Mouse (Mus musculus) cortical plate, adult 2 months (tissue): ENCODE data around the gene St8sia1.

Experiments used
- CTCF ChIP-seq: fragments of 200-500 bp; IDR thresholded peaks from 2 replicates; pipeline ENCODE4 v1.5.1; 2011; ENCODE audit warnings: mild to moderate bottlenecking, control low read depth, low read length; ENCODE audit not compliant: insufficient read depth; ENCODE audit errors: extremely low read depth
- POLR2A ChIP-seq: fragments of 200-500 bp; IDR thresholded peaks from 2 replicates; pipeline ENCODE4 v1.6.1; 2011; ENCODE audit warnings: mild to moderate bottlenecking, low read length, control low read depth; ENCODE audit not compliant: insufficient read depth; ENCODE audit errors: extremely low read depth

DNA sequence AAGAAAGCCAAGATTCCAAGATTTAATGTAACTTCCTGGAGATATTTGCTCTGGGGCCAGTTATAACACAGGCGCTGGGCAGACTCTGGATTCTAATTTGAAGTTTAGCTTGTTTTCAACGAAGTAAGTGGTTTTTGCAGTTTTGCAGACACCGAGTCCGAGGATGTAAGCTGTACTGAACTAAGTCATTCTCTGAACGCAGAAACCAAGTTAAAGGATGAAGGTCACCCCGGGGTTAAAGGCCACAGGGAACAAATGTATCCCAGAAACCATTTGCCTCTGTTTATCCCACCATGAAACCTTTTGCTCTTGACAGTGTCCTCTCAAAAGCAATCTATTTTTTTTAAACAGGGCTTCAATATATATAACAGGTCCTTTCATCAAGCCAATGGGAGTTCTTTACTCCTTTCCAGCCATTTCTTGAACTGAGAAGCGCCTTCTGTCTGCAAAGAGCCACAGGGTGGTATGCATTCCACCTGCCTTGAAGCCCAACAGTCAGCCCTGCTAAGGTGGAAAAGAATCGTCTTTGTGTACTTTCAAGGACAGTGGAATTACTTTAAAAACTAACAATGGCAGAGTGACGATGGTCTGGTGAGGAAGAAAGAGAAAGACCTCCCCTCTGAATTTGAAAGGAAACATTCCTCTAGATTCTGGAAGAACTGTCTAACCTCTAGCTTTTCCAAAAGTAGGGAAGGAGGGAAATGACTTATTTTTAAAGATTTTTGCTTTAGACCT, 2.4 kb downstream of the St8sia1 start:
- no peak for TF ChIP-seq CTCF
- no peak for TF ChIP-seq POLR2A
